Mouse (Mus musculus): ENCODE measurements around the gene Slc2a12.

The Slc2a12 gene

GRCm38 (mm10) chr10:22644853-22645491, at the start of gene Slc2a12:
Slc2a12 (plus strand) TSS chr10:22645011.
- ATAC-seq (ENCODE audit: insufficient number of reproducible peaks, low FRiP score, low TSS enrichment): peak; percentile 79

- ATAC-seq (ENCODE audit: insufficient number of reproducible peaks, low FRiP score, low TSS enrichment): no peak
Observed at GRCm38 (mm10) chr10:22598908-22599480, 45.8 kb upstream of the Slc2a12 start.

DNA sequence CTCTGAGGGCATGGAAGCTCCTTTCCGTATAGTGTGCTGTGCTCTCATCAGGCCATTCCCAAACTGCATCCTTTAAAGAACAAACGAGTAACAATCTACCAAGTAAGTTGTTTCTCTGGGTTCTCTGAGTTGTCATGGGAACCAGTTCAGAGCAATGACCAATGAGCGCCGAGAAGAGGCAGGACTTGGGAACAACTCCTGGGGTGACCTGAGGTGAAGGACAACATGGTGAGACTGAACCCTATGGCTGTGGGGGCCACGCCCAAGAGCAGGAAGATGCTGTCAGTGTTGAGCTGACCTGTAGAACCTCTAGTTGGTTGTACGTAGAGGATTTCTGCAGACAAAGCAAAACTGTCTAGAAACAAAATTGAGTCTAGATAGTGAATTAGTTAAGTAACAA, 43.8 kb upstream of the Slc2a12 start:
- ATAC-seq (ENCODE audit: insufficient number of reproducible peaks, low FRiP score, low TSS enrichment): no peak

DNA sequence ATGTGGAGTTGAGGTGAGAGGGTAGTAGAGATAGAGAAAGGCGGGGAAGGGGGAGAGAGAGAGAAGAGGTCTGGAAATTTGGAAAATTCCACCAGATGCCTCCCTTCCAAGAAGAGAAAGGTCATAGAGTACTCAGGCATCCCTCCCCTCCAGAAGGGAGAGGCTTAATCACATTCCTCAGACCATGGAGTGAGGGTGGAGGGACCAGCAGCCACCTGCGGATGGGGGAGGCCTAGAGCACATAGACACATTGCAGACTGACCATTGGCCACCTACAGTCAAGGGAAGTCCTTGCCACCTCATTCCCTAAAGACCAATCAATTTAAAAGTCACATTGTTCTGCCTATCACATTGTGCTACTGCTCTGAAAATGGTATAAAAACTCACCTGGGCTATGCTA, 40.0 kb upstream of the Slc2a12 start:
- ATAC-seq (ENCODE audit: insufficient number of reproducible peaks, low FRiP score, low TSS enrichment): no peak

GRCm38 (mm10) chr10:22608273-22608672, 36.5 kb upstream of the Slc2a12 start:
- ATAC-seq (ENCODE audit: insufficient number of reproducible peaks, low FRiP score, low TSS enrichment): no peak

- no peak for ATAC-seq (ENCODE audit: insufficient number of reproducible peaks, low FRiP score, low TSS enrichment)
Observed at GRCm38 (mm10) chr10:22608799-22609357, 35.9 kb upstream of the Slc2a12 start.

DNA sequence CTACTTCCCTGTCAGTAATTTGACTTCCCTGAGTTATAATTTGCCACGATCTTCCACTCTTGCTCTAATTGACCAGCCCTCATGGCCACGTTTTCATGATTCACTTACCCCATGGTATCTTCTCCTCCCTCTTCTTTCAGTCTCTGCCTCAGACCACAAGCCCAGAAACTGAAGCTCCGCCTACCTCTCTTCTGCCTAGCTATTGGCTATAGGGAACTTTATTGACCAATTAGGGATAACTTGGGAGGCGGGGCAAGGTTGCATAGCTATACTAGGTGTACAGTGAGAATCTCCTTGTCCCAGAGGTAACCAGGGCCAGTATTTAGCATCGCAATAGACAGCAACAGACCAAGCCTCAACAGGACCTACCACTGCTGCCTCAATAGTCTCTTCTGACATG, 31.5 kb upstream of the Slc2a12 start:
- no peak for ATAC-seq (ENCODE audit: insufficient number of reproducible peaks, low FRiP score, low TSS enrichment)

- no peak for ATAC-seq (ENCODE audit: insufficient number of reproducible peaks, low FRiP score, low TSS enrichment)
Observed at GRCm38 (mm10) chr10:22614554-22614953, 30.3 kb upstream of the Slc2a12 start.

- ATAC-seq (ENCODE audit: insufficient number of reproducible peaks, low FRiP score, low TSS enrichment): no peak
Observed at GRCm38 (mm10) chr10:22615309-22615708, 29.5 kb upstream of the Slc2a12 start.

- ATAC-seq (ENCODE audit: insufficient number of reproducible peaks, low FRiP score, low TSS enrichment): no peak
Observed at GRCm38 (mm10) chr10:22618842-22619241, 26.0 kb upstream of the Slc2a12 start.

DNA sequence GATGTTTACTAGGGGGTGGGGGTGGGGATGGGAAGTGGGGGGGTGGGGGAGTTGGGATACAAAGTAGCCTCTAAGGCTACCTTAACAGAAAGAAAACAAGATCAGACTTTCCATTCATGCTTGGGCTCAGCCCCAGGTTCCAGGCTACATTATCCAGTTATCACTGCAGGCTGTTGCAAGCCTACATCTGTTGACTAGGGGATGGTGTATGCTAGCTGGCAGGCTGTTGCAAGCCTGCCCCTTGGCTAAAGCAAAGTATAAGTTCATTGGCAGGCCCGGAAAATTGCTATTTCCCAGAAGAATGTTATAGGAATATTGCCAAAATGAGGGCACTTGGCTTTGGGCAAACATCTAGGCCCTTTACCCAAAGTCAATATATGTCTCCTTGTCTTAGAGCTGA, 16.0 kb upstream of the Slc2a12 start:
- no peak for ATAC-seq (ENCODE audit: insufficient number of reproducible peaks, low FRiP score, low TSS enrichment)

DNA sequence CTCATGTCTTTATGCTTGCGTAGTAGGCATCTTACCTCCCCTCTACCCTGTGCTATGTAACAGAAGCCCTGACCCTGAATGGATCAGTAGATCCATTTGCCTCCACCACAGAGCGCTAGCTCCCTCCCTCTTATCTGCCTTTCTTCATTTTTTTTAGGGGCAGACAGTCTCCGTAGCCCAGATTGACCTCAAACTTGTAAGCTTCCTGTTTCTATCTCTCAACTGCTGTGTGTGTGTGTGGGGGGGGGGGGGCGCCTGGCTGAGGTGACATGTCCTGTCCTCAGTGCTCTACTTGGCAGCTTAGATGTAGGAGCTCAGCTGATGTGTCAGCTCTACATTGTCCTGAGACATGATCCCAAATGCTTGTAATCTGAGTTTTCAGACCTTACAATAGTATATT, 13.7 kb upstream of the Slc2a12 start:
- ATAC-seq (ENCODE audit: insufficient number of reproducible peaks, low FRiP score, low TSS enrichment): no peak

DNA sequence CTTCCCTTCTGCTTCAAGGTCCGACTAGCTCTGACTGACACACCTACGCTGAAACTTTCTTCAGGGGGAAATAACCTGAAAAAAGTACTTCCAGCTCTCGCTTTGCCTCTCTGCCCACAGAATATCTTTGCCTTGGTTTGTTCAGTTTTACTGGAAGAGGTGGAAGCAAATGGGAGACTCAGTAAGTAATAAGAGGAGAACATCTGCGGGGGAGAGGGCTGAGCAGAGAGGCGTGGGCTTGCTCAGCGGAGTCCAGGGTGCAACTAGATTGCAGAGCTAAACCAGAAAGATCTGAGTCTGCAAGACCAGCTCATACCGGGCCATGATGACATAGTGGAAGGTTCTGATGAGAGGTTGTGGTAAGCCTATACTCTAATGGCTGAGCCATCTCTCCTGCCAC, 13.3 kb upstream of the Slc2a12 start:
- no peak for ATAC-seq (ENCODE audit: insufficient number of reproducible peaks, low FRiP score, low TSS enrichment)

GRCm38 (mm10) chr10:22631956-22632355, 12.9 kb upstream of the Slc2a12 start:
- no peak for ATAC-seq (ENCODE audit: insufficient number of reproducible peaks, low FRiP score, low TSS enrichment)

DNA sequence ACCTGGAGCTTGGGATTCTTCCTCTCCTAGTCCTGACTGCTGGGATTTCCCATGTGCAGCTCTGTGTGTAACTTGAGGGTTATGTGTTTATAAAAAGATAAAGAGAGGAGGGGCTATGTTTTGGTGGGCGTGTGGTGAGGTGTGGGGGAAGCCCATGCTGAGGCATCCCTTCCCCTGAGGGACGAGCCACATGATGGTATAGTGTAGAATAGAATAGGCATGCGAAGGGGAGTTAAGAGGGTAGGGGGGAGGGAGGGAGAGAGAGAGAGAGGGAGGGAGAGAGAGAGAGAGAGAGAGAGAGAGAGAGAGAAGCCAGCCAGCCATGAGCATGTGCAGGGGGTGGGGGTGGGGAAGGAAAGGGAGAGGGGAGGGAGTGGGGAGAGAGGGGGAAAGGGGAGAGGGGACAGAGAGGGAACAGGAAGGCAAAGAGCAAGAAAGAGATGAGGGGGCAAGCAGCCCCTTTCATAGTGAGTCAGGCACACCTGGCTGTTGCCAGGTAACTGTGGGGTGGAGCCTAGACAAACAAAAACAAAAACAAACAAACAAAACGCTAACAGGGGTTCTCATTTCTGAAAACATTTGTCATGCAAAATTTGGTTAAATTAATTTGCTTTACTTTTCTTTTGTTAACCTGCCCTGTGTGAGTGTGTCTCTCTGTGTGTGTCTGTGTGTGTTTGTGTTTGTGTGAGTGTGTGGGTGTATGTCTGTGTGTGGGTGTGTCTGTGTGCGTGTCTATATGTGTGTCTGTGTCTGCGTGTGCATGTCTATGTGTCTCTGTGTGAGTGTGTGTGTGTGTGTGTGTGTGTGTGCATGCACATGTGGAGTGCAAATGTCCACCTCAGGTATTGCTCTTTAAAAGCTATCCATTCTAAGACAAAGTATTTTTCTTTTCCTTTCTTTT, 11.2 kb upstream of the Slc2a12 start:
- ATAC-seq (ENCODE audit: insufficient number of reproducible peaks, low FRiP score, low TSS enrichment): no peak

DNA sequence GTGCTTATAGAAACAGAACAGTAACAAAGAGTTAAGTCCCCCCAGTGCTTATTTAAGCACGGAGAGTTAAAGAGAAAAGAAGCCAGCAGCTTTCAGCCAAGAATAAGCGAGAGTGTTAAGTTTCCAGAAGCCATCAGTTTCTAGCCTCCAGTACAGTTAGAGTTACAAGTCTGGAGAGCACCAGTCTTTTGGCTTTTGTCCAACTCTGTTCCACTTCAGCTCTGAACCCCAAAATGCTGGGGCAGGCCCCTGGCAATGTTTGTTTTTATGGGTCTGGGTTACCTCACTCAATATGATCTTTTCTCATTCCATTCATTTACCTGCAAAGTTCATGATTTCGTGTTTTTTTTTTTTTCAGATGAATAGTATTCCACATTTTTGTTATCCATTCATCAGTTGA, 7.6 kb upstream of the Slc2a12 start:
- no peak for ATAC-seq (ENCODE audit: insufficient number of reproducible peaks, low FRiP score, low TSS enrichment)

GRCm38 (mm10) chr10:22644171-22644570, 640 bp upstream of the Slc2a12 start:
- ATAC-seq (ENCODE audit: insufficient number of reproducible peaks, low FRiP score, low TSS enrichment): no peak

DNA sequence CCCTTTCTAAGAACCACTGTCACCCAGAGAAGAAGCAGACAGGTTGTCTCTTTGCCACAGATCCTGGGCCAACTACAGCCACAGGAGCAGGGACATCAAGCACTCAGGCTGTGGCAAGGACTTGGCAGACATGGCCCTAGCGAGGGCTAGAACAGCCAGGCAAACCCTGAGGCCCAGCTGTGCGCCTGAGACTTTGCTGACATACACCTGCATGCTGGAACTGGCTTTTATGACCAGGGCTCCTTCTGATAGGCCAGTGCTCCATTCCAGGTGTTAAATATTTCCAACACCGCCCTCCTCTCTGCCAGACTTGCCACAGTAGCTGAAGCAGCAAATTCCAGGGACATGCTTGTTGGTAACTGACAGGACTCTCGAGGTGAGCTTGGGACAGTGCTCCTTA, 3.9 kb downstream of the Slc2a12 start:
- ATAC-seq (ENCODE audit: insufficient number of reproducible peaks, low FRiP score, low TSS enrichment): no peak

DNA sequence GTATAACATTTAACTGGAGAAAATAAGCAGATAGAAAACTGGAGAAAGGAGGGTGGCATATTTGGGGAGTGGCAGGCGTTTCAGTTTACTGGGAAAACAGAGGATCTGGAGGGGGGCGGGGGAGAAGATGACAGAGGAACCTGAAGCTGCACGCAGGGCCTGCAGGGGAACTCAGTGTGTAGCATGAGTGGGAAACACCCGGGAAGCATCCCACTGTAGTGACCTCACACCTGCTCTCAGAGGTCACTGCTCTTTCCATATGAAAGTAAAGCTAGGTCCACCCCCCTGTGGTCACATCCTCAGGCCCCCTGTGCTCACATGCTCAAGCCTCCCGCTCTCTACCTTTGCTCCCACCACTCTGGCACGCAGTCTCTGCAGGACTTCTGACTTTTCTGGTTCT, 9.0 kb downstream of the Slc2a12 start:
- no peak for ATAC-seq (ENCODE audit: insufficient number of reproducible peaks, low FRiP score, low TSS enrichment)

GRCm38 (mm10) chr10:22658534-22659385, 13.9 kb downstream of the Slc2a12 start:
- ATAC-seq (ENCODE audit: insufficient number of reproducible peaks, low FRiP score, low TSS enrichment): no peak
